Mouse (Mus musculus) brain, embryonic 14.5 days (tissue): ENCODE measurements around the gene Itgb2. TPM values are rescaled to one million over a fixed set of nuclear protein-coding genes. Genes with fewer than 3 reads are reported as not detected.

Experiments used
- DNase-seq: peaks from one replicate; pipeline ENCODE4 v3.0.0-alpha.2; 2011; ENCODE audit warnings: low read depth
- CTCF ChIP-seq: fragments of 200-500 bp; IDR thresholded peaks from 2 replicates; pipeline ENCODE4 v1.5.1; 2012; ENCODE audit warnings: inconsistent platforms, mild to moderate bottlenecking, moderate library complexity, borderline replicate concordance; ENCODE audit not compliant: insufficient read depth, insufficient read length; ENCODE audit errors: extremely low read depth
- POLR2A ChIP-seq: fragments of 200-500 bp; IDR thresholded peaks from 2 replicates; pipeline ENCODE4 v1.6.1; 2012; ENCODE audit warnings: mild to moderate bottlenecking, inconsistent platforms, borderline replicate concordance; ENCODE audit not compliant: poor library complexity, insufficient read depth, insufficient read length, severe bottlenecking; ENCODE audit errors: extremely low read depth
- polyA plus RNA-seq: library from polyadenylated mRNA; depleted of rRNA; stranded (reverse); fragments of >200 nt; gene quantifications from 2 replicates; pipeline ENCODE4 v1.2.3, GENCODE M21; 2012

Itgb2 gene
- polyA plus RNA-seq, 1 experiment = 0.94 TPM

- no peak for DNase-seq
- TF ChIP-seq CTCF (no peak), POLR2A (no peak)
These were observed 10.6 kb downstream of the Itgb2 start for GRCm38 (mm10) chr10:77540576-77541102.

- TF ChIP-seq POLR2A = no peak
- no peak for TF ChIP-seq CTCF
These were observed 12.0 kb downstream of the Itgb2 start for GRCm38 (mm10) chr10:77541864-77542666.

GRCm38 (mm10) chr10:77543226-77543625, 13.2 kb downstream of the Itgb2 start:
- DNase-seq = peak; percentile 27
- TF ChIP-seq POLR2A = no peak
- TF ChIP-seq CTCF = peak; percentile 54; the same call in 1 of the 2 replicates

More at GRCm38 (mm10) chr10:77541864-77542666, 12.0 kb downstream of the Itgb2 start:
- no peak for DNase-seq

- no peak for DNase-seq
These were observed 14.9 kb downstream of the Itgb2 start for GRCm38 (mm10) chr10:77544916-77545315.

GRCm38 (mm10) chr10:77548576-77548975, 18.5 kb downstream of the Itgb2 start:
- TF ChIP-seq POLR2A = no peak
- TF ChIP-seq CTCF = no peak
- DNase-seq = no peak

More at GRCm38 (mm10) chr10:77544916-77545315, 14.9 kb downstream of the Itgb2 start:
- TF ChIP-seq POLR2A (no peak), CTCF (no peak)

GRCm38 (mm10) chr10:77550874-77551273, 20.8 kb downstream of the Itgb2 start:
- no peak for TF ChIP-seq CTCF
- no peak for TF ChIP-seq POLR2A
- no peak for DNase-seq

- TF ChIP-seq CTCF = no peak
- no peak for TF ChIP-seq POLR2A
- DNase-seq = no peak
These were observed 22.1 kb downstream of the Itgb2 start for GRCm38 (mm10) chr10:77552162-77552561.

- no peak for DNase-seq
- TF ChIP-seq POLR2A (no peak), CTCF (no peak)
These were observed 23.2 kb downstream of the Itgb2 start for GRCm38 (mm10) chr10:77553285-77553684.

GRCm38 (mm10) chr10:77554918-77555317, 24.9 kb downstream of the Itgb2 start:
- DNase-seq = no peak
- TF ChIP-seq CTCF (no peak), POLR2A (no peak)

- DNase-seq = no peak
- TF ChIP-seq POLR2A (no peak), CTCF (no peak)
These were observed 26.6 kb downstream of the Itgb2 start for GRCm38 (mm10) chr10:77556631-77557030.

GRCm38 (mm10) chr10:77557641-77558040, 27.6 kb downstream of the Itgb2 start:
- DNase-seq = no peak
- peak; percentile 22; the same call in 1 of the 2 replicates for TF ChIP-seq CTCF
- no peak for TF ChIP-seq POLR2A

GRCm38 (mm10) chr10:77560090-77560489, 30.0 kb downstream of the Itgb2 start:
- no peak for DNase-seq
- TF ChIP-seq POLR2A = no peak
- no peak for TF ChIP-seq CTCF

GRCm38 (mm10) chr10:77560830-77561229, 30.8 kb downstream of the Itgb2 start:
- TF ChIP-seq CTCF = no peak
- no peak for TF ChIP-seq POLR2A

More at GRCm38 (mm10) chr10:77560830-77561229, 30.8 kb downstream of the Itgb2 start:
- no peak for DNase-seq
